Mouse (Mus musculus) kidney, adult 2 months (tissue): ENCODE measurements around the gene Fdxr.

ENCODE experiments used
- CTCF ChIP-seq: fragments of 200-500 bp; conservative IDR thresholded peaks from 2 replicates; pipeline ENCODE4 v1.5.1; 2011; ENCODE audit warnings: low read depth, mild to moderate bottlenecking, control low read depth, low read length, moderate library complexity, mixed read lengths; ENCODE audit not compliant: insufficient read depth, insufficient read length
- POLR2A ChIP-seq: fragments of 200-500 bp; IDR thresholded peaks from one replicate; pipeline ENCODE4 v1.6.1; 2011; ENCODE audit warnings: low read depth, low read length, control low read depth

DNA sequence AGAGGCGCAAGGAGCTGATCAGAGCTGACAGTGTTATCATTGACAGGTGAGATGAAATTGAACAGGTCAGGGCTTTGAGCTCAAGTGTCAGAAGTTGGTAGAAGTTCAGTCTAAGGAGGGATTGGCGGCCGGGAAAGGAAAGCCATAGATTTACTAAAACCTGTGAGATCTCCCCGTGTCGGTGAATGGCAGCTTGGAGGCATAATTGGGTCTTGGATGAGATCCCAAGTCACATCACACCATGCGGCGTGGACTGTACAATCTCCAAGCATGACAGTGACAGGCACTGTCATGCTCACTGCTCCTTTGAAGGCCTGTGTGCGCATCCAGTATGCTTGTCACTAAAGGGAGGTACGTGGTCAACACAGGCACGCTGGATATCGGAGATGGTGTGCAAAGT lies 13.9 kb downstream of the Fdxr start:
- TF ChIP-seq CTCF (no peak), POLR2A (no peak)
